Mouse (Mus musculus) heart, embryonic 10.5 days (tissue): ENCODE measurements around the gene Ncaph2. TPM values are rescaled to one million over a fixed set of nuclear protein-coding genes. Genes with fewer than 3 reads are reported as not detected.
A peak's percentile ranks its signal among the peaks of the same experiment; 100 is the strongest.

ENCODE experiments used
- DNase-seq: peaks from one replicate; pipeline ENCODE4 v3.0.0-alpha.2; 2017; ENCODE audit warnings: low spot score
- H3K27ac ChIP-seq: fragments of 300-500 bp; sonication (generic); 2 replicates; pipeline ENCODE4 v1.5.1; 2016; ENCODE audit warnings: mild to moderate bottlenecking
- H3K27me3 ChIP-seq: fragments of 300-500 bp; sonication (generic); 2 replicates; pipeline ENCODE4 v1.6.1; 2016; ENCODE audit warnings: mild to moderate bottlenecking; ENCODE audit not compliant: poor library complexity, insufficient read depth, severe bottlenecking
- H3K36me3 ChIP-seq: fragments of 300-500 bp; sonication (generic); 2 replicates; pipeline ENCODE4 v1.6.1; 2016; ENCODE audit warnings: mild to moderate bottlenecking, moderate library complexity
- H3K4me1 ChIP-seq: fragments of 300-500 bp; sonication (generic); 2 replicates; pipeline ENCODE4 v1.6.1; 2016; ENCODE audit warnings: mild to moderate bottlenecking
- H3K4me3 ChIP-seq: fragments of 300-500 bp; sonication (generic); 2 replicates; pipeline ENCODE4 v1.5.1; 2016; ENCODE audit warnings: mild to moderate bottlenecking, moderate library complexity
- H3K9me3 ChIP-seq: fragments of 300-500 bp; sonication (generic); 2 replicates; pipeline ENCODE4 v1.6.1; 2016; ENCODE audit warnings: mild to moderate bottlenecking, moderate library complexity
- WGBS: fragments of 180-500 bp; shearing (Covaris S2); methylation state at CpG from one replicate; pipeline ENCODE4 v1.1.7; 2016; 5-methylcytosine and 5-hydroxymethylcytosine counted together
- microRNA-seq: library from miRNA; unstranded; fragments of <30 nt; microRNA quantifications from one replicate; pipeline ENCODE4, GENCODE M21; 2017
- polyA plus RNA-seq: library from polyadenylated mRNA; unstranded; fragments of >200 nt; fragmentation: Nextera tagmentation; extraction: Ambion mirVana; gene quantifications from 2 replicates; pipeline ENCODE4 v1.2.1, GENCODE M21; 2016

The Ncaph2 gene
- polyA plus RNA-seq, 1 experiment from 2014 or later: 150 TPM

DNA sequence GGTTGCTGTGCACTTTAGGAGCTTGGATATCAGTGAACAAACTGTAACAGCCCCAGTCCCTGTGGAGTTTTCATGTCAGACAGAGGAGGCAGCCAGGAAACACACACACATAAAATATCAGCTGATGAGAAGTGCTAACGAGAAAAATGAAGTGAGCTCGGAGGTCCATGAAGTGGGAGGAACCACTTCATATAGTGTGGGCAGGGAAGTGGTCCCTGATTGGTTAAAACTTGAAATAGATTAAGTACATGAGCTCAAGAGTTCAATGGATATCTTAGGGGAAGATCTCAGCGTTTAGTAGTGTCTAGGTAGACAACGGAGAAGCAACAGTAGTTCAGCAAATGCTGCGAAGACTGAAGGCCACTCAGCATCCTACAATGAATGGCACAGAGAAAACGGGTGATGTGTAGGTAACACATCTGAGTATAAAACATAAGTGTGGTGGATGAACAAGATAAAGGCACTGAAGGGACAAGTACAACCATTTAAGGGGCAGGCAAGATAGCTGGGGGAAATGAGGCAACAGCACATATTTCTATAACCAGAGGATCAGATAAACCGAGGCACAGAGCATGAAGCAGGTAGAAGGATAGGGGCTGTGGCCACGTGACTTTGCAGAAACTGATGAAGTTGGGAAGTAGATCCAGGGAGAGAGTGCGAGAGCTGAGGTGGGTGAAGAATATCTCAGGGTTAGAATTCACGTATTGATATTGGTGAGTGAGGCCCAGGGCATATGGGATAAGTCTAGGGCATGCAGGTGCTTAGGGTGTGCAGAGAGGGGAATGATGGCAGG, 49.5 kb downstream of the Ncaph2 start:
- no peak for DNase-seq
- H3K27me3 ChIP-seq: no peaks in the 10 kb centered on the region
- no peaks in the 10 kb centered on the region for H3K4me1 ChIP-seq
- H3K36me3 ChIP-seq: no peaks in the 10 kb centered on the region
- no peak overlapping the region for H3K4me3 ChIP-seq
- H3K9me3 ChIP-seq: 0 out of 2 replicates have a peak, but pooled peaks cover 6% of the 10 kb centered on the region
- 81% methylated on average over 10 of the region's 10 CpGs for WGBS
- no peak overlapping the region for H3K27ac ChIP-seq

DNA sequence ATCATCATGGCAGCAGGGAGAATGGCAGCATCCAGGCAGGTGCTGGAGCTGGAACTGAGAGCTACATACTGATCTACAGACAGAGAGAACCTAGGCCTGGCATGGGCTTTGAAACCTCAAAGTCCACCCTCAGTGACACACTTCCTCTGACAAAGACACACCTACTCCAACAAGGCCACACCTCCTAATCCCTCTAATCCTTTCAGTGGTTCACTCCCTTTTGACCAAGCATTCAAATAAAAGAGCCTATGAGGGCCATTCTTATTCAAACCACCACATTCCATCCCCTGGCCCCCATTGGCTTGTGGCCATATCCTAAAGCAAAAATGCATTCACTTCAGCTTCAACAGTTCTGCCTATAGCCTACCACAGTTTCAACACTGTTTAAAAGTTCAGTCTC, 51.2 kb downstream of the Ncaph2 start:
- no peak overlapping the region for H3K4me3 ChIP-seq
- H3K9me3 ChIP-seq: 0 out of 2 replicates have a peak, but pooled peaks cover 8% of the 10 kb centered on the region
- H3K4me1 ChIP-seq: no peaks in the 10 kb centered on the region
- no peak for DNase-seq
- no peaks in the 10 kb centered on the region for H3K27me3 ChIP-seq
- no peaks in the 10 kb centered on the region for H3K36me3 ChIP-seq
- no peak overlapping the region for H3K27ac ChIP-seq

DNA sequence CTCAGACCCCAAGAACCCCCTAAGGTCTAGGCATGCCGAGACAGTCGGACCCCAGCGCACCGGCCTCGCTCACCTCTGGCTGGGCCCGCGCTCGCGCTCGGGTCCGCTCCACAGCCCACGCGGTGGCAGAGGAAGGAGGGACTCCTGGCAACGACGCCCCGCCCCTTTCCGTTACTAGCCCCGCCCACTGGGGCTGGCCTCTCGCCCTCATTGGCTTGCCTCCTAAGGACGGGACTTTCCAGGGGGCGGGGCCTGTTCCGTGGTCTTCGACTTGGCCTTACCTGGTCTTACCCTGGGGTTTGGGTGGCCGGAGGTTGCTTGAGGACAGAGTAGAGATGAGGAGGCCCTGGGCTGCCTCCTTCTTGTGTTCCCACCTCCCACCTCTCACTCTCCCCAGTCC, 54.6 kb downstream of the Ncaph2 start, which contains the start of gene Syce3:
Gene Syce3 (minus strand): TSS at position 386 of the 400 bp plus-strand sequence.
- no peaks in the 10 kb centered on the region for H3K27me3 ChIP-seq
- H3K27ac ChIP-seq: no peak within 1 kb of the TSS
- H3K36me3 ChIP-seq: no peaks in the 10 kb centered on the region
- 0 out of 2 replicates have a peak, but pooled peaks cover 8% of the 10 kb centered on the region for H3K9me3 ChIP-seq
- no peak within 1 kb of the TSS for H3K4me3 ChIP-seq
- DNase-seq: peak; percentile 69
- WGBS: 80% methylated on average over 24 of the region's 24 CpGs
- peaks cover 4% of the 10 kb centered on the region; the same call in 1 of the 2 replicates for H3K4me1 ChIP-seq

DNA sequence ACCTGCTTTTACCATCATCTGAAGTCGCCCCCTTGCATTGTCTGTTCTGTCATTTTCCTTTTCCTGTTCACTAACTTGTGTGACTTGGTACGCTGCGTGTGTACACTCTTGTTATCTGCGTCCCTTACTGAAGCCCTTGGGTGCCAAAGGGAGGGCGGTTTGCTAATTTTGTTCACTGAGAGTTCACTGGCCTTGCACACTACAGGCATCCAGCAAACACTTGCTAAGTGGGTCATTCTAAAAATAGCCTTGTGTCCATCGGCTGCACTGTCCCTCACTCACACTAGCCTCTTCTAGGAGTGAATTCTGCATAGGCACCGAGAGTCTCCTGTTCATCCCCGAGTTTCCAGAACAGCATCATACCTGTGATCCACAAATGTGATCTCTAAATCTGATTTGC, 59.8 kb downstream of the Ncaph2 start:
- Histone ChIP-seq H3K36me3 (peaks cover 42% of the 10 kb centered on the region), H3K27ac (peak overlapping the region; percentile 70; the same call in 1 of the 2 replicates), H3K9me3 (no peaks in the 10 kb centered on the region), H3K4me3 (peak overlapping the region; percentile 22; the same call in 1 of the 2 replicates), H3K4me1 (peaks cover 10% of the 10 kb centered on the region; the same call in 1 of the 2 replicates), H3K27me3 (no peaks in the 10 kb centered on the region)
- DNase-seq: no peak
- WGBS: 39% methylated on average over 8 of the region's 8 CpGs

DNA sequence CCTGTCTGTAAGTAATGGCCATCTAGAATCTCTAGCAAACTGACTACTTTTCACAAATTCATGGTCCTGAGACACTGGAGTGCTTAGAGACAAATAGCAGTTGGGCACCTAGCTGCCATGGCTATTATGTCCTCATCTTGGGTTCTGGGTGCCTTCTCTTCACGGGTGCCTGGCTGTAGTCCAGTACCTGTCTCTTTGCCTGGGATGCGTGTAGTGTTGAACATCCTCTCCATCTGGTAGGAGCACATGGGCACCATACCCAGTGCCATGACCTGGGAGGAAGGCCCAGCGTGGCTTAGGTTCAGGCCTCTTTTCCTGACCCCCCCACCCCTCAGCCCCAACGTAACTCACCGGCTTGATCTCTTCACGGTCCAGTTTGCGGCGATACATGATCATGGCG, 66.4 kb downstream of the Ncaph2 start:
- no peak for DNase-seq
- Histone ChIP-seq H3K27me3 (no peaks in the 10 kb centered on the region), H3K4me3 (no peak overlapping the region), H3K4me1 (peaks cover 39% of the 10 kb centered on the region), H3K27ac (no peak overlapping the region), H3K9me3 (no peaks in the 10 kb centered on the region), H3K36me3 (peaks cover 86% of the 10 kb centered on the region)
- WGBS: 88% methylated on average over 9 of the region's 9 CpGs

Small RNAs within 50 kb of the gene (microRNA-seq; reads per million reads assigned to microRNA genes)
- gene Mir6959: not detected

Other genes starting within 250 kb of the Ncaph2 start
- 15.4 and 17.1 TPM in 2 replicates for gene Tubgcp6, start 232.6 kb upstream of the Ncaph2 start, polyA plus RNA-seq
- 18.5 and 19.0 TPM in 2 replicates for gene Hdac10, start 227.0 kb upstream of the Ncaph2 start, polyA plus RNA-seq
- gene Mapk12, start 215.0 kb upstream of the Ncaph2 start, polyA plus RNA-seq: 25.4 and 26.4 TPM in 2 replicates
- gene Mapk11, start 206.1 kb upstream of the Ncaph2 start, polyA plus RNA-seq: 4.2 and 4.8 TPM in 2 replicates
- gene Plxnb2, start 174.9 kb upstream of the Ncaph2 start, polyA plus RNA-seq: 106 and 117 TPM in 2 replicates
- gene Dennd6b, start 159.2 kb upstream of the Ncaph2 start, polyA plus RNA-seq: 23.1 and 23.5 TPM in 2 replicates
- gene Ppp6r2, start 144.2 kb upstream of the Ncaph2 start, polyA plus RNA-seq: 12.4 and 23.5 TPM in 2 replicates
- 53.3 and 57.2 TPM in 2 replicates for gene Sbf1, start 40.4 kb upstream of the Ncaph2 start, polyA plus RNA-seq
- 0.39 and 0.65 TPM in 2 replicates for gene Adm2, start 33.0 kb upstream of the Ncaph2 start, polyA plus RNA-seq
- not detected in 2 replicates for gene Miox, start 21.3 kb upstream of the Ncaph2 start, polyA plus RNA-seq
- 51.5 and 55.2 TPM in 2 replicates for gene Lmf2, start 60 bp upstream of the Ncaph2 start, polyA plus RNA-seq
- gene Sco2, start 18.1 kb downstream of the Ncaph2 start, polyA plus RNA-seq: 8.1 TPM in 2 replicates
- 1.3 and 1.4 TPM in 2 replicates for gene Tymp, start 21.3 kb downstream of the Ncaph2 start, polyA plus RNA-seq
- 0.31 and 0.38 TPM in 2 replicates for gene Odf3b, start 23.6 kb downstream of the Ncaph2 start, polyA plus RNA-seq
- gene Klhdc7b, start 29.2 kb downstream of the Ncaph2 start, polyA plus RNA-seq: 0.06 TPM in 1 of 2 replicates, not detected in the other
- not detected in 2 replicates for gene Syce3, start 54.8 kb downstream of the Ncaph2 start, polyA plus RNA-seq
- gene Cpt1b, start 70.1 kb downstream of the Ncaph2 start, polyA plus RNA-seq: 73.9 and 147 TPM in 2 replicates
- 2.7 and 3.4 TPM in 2 replicates for gene C730034F03Rik, start 73.9 kb downstream of the Ncaph2 start, polyA plus RNA-seq
- gene Gm44502, start 74.0 kb downstream of the Ncaph2 start, polyA plus RNA-seq: 0.38 and 0.58 TPM in 2 replicates
- 64.7 and 64.8 TPM in 2 replicates for gene Chkb, start 74.2 kb downstream of the Ncaph2 start, polyA plus RNA-seq
- 0.44 and 0.99 TPM in 2 replicates for gene Mapk8ip2, start 98.2 kb downstream of the Ncaph2 start, polyA plus RNA-seq
- 14.2 and 14.3 TPM in 2 replicates for gene Arsa, start 121.7 kb downstream of the Ncaph2 start, polyA plus RNA-seq
- 2.1 and 2.6 TPM in 2 replicates for gene Shank3, start 143.9 kb downstream of the Ncaph2 start, polyA plus RNA-seq
- gene Acr, start 212.6 kb downstream of the Ncaph2 start, polyA plus RNA-seq: 0.16 and 0.17 TPM in 2 replicates
- gene Rabl2, start 236.2 kb downstream of the Ncaph2 start, polyA plus RNA-seq: 23.2 and 35.1 TPM in 2 replicates